Mouse (Mus musculus): ENCODE results near the gene Umad1. TPM values are rescaled to one million over a fixed set of nuclear protein-coding genes. Genes with fewer than 3 reads are reported as not detected.

The Umad1 gene
- polyA plus RNA-seq, 1 experiment from 2014 or later = 15.6 TPM

- peaks cover 13% of the 10 kb centered on the region for H3K4me1 ChIP-seq
- 95% methylated on average over 8 of the region's 8 CpGs for WGBS
- no peak overlapping the region for H3K4me3 ChIP-seq
- H3K9me3 ChIP-seq = no peaks in the 10 kb centered on the region
- H3K27me3 ChIP-seq (ENCODE audit: poor library complexity, severe bottlenecking) = no peaks in the 10 kb centered on the region
- DNase-seq (ENCODE audit: extremely low spot score, low spot score) = no peak
- H3K27ac ChIP-seq = no peak overlapping the region
- peaks cover 7% of the 10 kb centered on the region; the same call in 1 of the 2 replicates for H3K36me3 ChIP-seq (replicated peaks)
Observed at GRCm38 (mm10) chr6:8377667-8378066, 118.6 kb downstream of the Umad1 start.

DNA sequence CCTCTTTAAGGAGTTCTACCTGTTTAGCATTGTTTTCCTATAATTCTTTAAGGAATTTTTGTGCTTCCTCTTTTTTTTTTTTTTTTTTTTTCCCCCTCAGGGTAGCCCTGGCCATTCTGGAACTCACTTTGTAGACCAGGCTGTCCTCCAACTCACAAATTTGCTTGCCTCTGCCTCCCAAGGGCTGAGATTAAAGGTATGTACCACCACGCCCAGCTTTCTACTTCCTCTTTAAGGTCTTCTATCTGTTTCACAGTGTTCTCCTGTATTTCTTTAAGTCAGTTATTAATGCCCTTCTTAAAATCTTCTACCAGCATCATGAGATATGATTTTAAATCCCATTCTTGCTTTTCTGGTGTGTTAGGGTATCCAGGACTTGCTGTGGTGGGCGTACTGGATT is 130.2 kb downstream of the Umad1 start:
- Histone ChIP-seq H3K27ac (no peak overlapping the region), H3K9me3 (no peaks in the 10 kb centered on the region), H3K4me3 (no peak overlapping the region), H3K36me3 (replicated peaks) (no peaks in the 10 kb centered on the region), H3K27me3 (ENCODE audit: poor library complexity, severe bottlenecking) (no peaks in the 10 kb centered on the region), H3K4me1 (no peaks in the 10 kb centered on the region)
- DNase-seq (ENCODE audit: extremely low spot score, low spot score) = no peak
- WGBS = 97% methylated on average over 2 of the region's 2 CpGs

DNA sequence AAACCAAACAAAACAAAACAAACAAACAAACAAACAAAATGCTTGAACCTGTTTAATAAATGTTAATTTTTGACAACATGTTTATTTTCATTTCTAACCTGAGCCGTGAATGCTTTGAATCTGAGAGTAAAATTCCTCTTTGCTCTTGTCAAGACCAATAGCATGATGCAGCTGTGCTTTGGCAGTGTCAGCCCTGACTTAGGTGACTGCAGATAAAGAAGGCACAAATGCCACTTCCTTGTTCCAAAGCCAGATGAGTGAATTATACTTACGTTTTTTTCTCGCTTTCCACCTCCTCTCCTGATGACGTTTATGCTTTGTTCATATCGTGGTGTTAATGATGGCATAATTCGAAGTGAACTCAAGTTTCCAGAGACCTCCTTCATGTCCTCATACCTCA is 131.2 kb downstream of the Umad1 start:
- Histone ChIP-seq H3K36me3 (replicated peaks) (no peaks in the 10 kb centered on the region), H3K4me1 (peaks cover 8% of the 10 kb centered on the region), H3K9me3 (no peaks in the 10 kb centered on the region), H3K4me3 (no peak overlapping the region), H3K27me3 (ENCODE audit: poor library complexity, severe bottlenecking) (no peaks in the 10 kb centered on the region), H3K27ac (no peak overlapping the region)
- DNase-seq (ENCODE audit: extremely low spot score, low spot score) = no peak
- 94% methylated on average over 6 of the region's 6 CpGs for WGBS

DNA sequence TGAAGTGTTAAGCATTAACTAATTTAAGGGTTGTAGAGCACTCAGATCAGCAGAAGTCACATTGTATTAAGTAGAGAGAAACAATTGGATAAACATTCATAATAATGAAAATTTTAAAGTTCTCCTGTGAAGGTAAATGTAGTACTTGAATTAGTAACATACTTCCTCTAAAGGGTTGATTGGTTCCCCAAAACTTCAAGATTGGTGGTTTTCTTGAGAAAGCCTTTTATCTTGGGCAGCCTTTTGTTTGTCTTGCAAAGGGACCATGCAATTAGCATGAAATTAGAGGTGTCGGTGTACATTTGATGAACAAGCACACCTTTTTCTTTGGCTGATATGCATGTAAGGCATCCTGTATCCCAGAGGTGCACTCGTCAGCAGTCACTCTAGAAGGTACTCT is 131.8 kb downstream of the Umad1 start:
- Histone ChIP-seq H3K36me3 (replicated peaks) (no peaks in the 10 kb centered on the region), H3K27ac (no peak overlapping the region), H3K27me3 (ENCODE audit: poor library complexity, severe bottlenecking) (no peaks in the 10 kb centered on the region), H3K4me1 (peaks cover 8% of the 10 kb centered on the region), H3K9me3 (no peaks in the 10 kb centered on the region), H3K4me3 (no peak overlapping the region)
- no peak for DNase-seq (ENCODE audit: extremely low spot score, low spot score)
- WGBS = 86% methylated on average over 2 of the region's 2 CpGs

DNA sequence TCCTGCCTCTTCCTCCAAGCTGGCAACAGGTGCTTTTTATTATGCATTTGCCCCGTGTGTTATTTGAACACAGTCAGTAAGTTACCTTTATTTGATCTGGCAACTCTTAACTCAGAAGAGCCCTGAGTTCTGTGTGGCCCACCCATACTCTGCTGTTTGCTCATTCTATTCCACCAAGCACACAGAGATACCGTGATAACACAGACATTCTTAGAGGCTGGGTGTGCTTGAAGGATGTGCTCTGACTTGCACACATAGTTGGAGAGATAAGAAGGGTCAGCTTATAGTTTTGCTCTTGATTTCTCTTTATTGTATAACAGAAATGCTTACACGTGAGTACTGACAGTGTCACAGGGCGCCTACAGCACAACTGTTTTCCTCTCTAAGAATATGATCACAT is 133.9 kb downstream of the Umad1 start:
- Histone ChIP-seq H3K9me3 (no peaks in the 10 kb centered on the region), H3K4me1 (peaks cover 16% of the 10 kb centered on the region), H3K27ac (no peak overlapping the region), H3K36me3 (replicated peaks) (no peaks in the 10 kb centered on the region), H3K27me3 (ENCODE audit: poor library complexity, severe bottlenecking) (no peaks in the 10 kb centered on the region), H3K4me3 (no peak overlapping the region)
- 88% methylated on average over 4 of the region's 4 CpGs for WGBS
- no peak for DNase-seq (ENCODE audit: extremely low spot score, low spot score)

DNA sequence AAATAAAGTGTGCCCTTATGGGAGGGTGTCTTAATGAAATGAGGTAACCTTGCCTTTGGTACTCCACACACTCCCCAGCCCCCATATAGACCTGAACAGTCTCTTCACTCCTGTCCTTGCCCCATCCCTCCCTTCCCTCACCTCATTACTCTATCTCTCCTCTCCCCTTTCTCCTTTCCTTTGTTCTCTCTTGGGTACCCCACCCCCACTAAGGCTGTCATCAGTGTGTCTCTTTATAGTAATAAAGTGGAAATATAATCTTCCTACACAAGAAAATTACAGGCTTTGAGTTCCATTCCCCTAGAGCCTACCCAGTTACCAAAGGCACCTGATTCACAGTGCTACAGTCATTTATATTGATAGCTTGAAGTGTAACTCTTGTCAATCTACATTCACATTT is 135.0 kb downstream of the Umad1 start:
- no peak overlapping the region for H3K27ac ChIP-seq
- no peaks in the 10 kb centered on the region for H3K27me3 ChIP-seq (ENCODE audit: poor library complexity, severe bottlenecking)
- no peaks in the 10 kb centered on the region for H3K9me3 ChIP-seq
- H3K4me1 ChIP-seq = peaks cover 16% of the 10 kb centered on the region
- no peak overlapping the region for H3K4me3 ChIP-seq
- no peak for DNase-seq (ENCODE audit: extremely low spot score, low spot score)
- no peaks in the 10 kb centered on the region for H3K36me3 ChIP-seq (replicated peaks)

DNA sequence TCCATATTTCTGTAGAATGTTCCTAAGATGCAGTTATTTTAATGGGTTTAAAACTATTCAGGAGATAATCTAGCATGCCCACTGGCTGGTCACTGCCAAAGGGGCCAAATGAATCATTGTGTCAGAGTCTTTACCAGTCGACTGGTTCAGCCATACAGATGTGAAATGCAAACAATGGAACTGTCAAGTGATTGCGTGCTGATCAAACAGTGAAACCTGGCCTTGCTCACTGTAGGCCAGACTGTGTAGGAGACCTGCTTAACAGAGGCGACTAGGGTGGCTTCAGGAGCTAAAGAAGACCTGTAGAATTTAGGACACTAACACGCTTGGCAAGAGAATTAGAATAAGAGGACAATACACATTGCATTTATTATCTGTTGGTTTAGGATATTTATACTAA is 136.0 kb downstream of the Umad1 start:
- H3K27ac ChIP-seq = no peak overlapping the region
- no peaks in the 10 kb centered on the region for H3K9me3 ChIP-seq
- 53% methylated on average over 4 of the region's 4 CpGs for WGBS
- H3K4me1 ChIP-seq = peaks cover 20% of the 10 kb centered on the region
- no peak for DNase-seq (ENCODE audit: extremely low spot score, low spot score)
- H3K4me3 ChIP-seq = no peak overlapping the region
- no peaks in the 10 kb centered on the region for H3K27me3 ChIP-seq (ENCODE audit: poor library complexity, severe bottlenecking)
- no peaks in the 10 kb centered on the region for H3K36me3 ChIP-seq (replicated peaks)

- WGBS = 88% methylated on average over 7 of the region's 7 CpGs
- Histone ChIP-seq H3K36me3 (replicated peaks) (no peaks in the 10 kb centered on the region), H3K4me1 (peaks cover 25% of the 10 kb centered on the region), H3K9me3 (no peaks in the 10 kb centered on the region), H3K4me3 (no peak overlapping the region), H3K27ac (no peak overlapping the region; the same call in 1 of the 2 replicates), H3K27me3 (ENCODE audit: poor library complexity, severe bottlenecking) (no peaks in the 10 kb centered on the region)
- no peak for DNase-seq (ENCODE audit: extremely low spot score, low spot score)
Observed at GRCm38 (mm10) chr6:8397252-8397651, 138.2 kb downstream of the Umad1 start.

DNA sequence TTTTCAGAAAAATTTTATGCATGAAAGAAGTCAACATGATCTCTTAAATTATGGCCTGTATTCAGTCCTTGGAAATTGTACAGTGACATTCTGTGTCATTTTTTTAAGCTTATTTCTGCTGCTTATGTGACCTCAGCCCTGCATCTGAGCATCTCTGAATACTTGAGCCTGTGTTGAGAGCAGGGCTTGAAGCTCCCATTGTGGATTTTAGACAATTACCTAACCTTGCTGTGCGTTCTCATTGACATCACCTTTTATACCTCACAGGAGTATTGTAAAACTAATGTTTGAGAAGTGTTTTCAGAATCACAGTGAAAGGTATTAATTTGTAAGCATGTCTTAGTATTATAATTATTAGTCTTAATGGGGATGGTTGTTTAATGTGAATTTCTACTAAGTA is 140.6 kb downstream of the Umad1 start:
- H3K27me3 ChIP-seq (ENCODE audit: poor library complexity, severe bottlenecking) = no peaks in the 10 kb centered on the region
- WGBS = 73% methylated on average over 1 of the region's 1 CpGs
- H3K4me3 ChIP-seq = no peak overlapping the region
- H3K4me1 ChIP-seq = peaks cover 23% of the 10 kb centered on the region
- no peaks in the 10 kb centered on the region for H3K36me3 ChIP-seq (replicated peaks)
- DNase-seq (ENCODE audit: extremely low spot score, low spot score) = no peak
- no peak overlapping the region for H3K27ac ChIP-seq
- no peaks in the 10 kb centered on the region for H3K9me3 ChIP-seq

GRCm38 (mm10) chr6:8403127-8403526 is 144.0 kb downstream of the Umad1 start:
- Histone ChIP-seq H3K27me3 (ENCODE audit: poor library complexity, severe bottlenecking) (no peaks in the 10 kb centered on the region), H3K27ac (no peak overlapping the region)

DNA sequence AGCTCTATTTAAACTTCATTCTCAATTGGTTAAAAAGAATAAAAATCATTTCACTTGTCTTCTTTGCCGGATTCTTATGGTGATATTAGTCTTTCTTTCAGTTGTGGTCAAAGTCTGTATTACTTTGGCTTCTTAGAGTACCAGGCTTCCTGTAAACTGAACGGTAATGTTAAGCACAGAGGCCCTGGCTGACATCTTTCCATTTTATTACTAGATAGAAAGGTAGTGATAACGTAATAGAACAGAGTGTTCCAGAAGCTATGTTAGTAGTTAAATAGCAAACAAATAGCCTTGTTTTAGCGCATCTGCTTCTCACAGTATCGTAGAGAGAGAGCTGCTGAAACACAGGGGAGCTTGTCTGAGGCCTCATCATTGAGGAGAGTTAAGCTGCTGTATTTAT is 146.8 kb downstream of the Umad1 start:
- 92% methylated on average over 5 of the region's 5 CpGs for WGBS

More at GRCm38 (mm10) chr6:8403127-8403526, 144.0 kb downstream of the Umad1 start:
- Histone ChIP-seq H3K4me1 (peaks cover 10% of the 10 kb centered on the region), H3K36me3 (replicated peaks) (no peaks in the 10 kb centered on the region), H3K4me3 (no peak overlapping the region), H3K9me3 (no peaks in the 10 kb centered on the region)
- no peak for DNase-seq (ENCODE audit: extremely low spot score, low spot score)
- WGBS = 92% methylated on average over 5 of the region's 5 CpGs

GRCm38 (mm10) chr6:8408332-8408731 is 149.2 kb downstream of the Umad1 start:
- DNase-seq (ENCODE audit: extremely low spot score, low spot score) = no peak
- H3K27ac ChIP-seq = no peak overlapping the region
- H3K4me1 ChIP-seq = no peaks in the 10 kb centered on the region
- H3K36me3 ChIP-seq (replicated peaks) = no peaks in the 10 kb centered on the region
- no peak overlapping the region for H3K4me3 ChIP-seq
- H3K9me3 ChIP-seq = no peaks in the 10 kb centered on the region
- 88% methylated on average over 2 of the region's 2 CpGs for WGBS
- no peaks in the 10 kb centered on the region for H3K27me3 ChIP-seq (ENCODE audit: poor library complexity, severe bottlenecking)

More for the DNA sequence above, 146.8 kb downstream of the Umad1 start:
- no peaks in the 10 kb centered on the region for H3K27me3 ChIP-seq (ENCODE audit: poor library complexity, severe bottlenecking)
- no peaks in the 10 kb centered on the region for H3K4me1 ChIP-seq
- no peak overlapping the region for H3K27ac ChIP-seq
- no peak overlapping the region for H3K4me3 ChIP-seq
- DNase-seq (ENCODE audit: extremely low spot score, low spot score) = no peak
- no peaks in the 10 kb centered on the region for H3K9me3 ChIP-seq
- no peaks in the 10 kb centered on the region for H3K36me3 ChIP-seq (replicated peaks)

GRCm38 (mm10) chr6:8409865-8410264 is 150.8 kb downstream of the Umad1 start:
- WGBS = 91% methylated on average over 4 of the region's 4 CpGs
- Histone ChIP-seq H3K36me3 (replicated peaks) (no peaks in the 10 kb centered on the region), H3K27me3 (ENCODE audit: poor library complexity, severe bottlenecking) (no peaks in the 10 kb centered on the region)

More at GRCm38 (mm10) chr6:8409865-8410264, 150.8 kb downstream of the Umad1 start:
- DNase-seq (ENCODE audit: extremely low spot score, low spot score) = no peak
- Histone ChIP-seq H3K9me3 (no peaks in the 10 kb centered on the region), H3K27ac (no peak overlapping the region), H3K4me1 (no peaks in the 10 kb centered on the region), H3K4me3 (no peak overlapping the region)

All from forebrain, embryonic 10.5 days (tissue).